Mouse (Mus musculus) frontal cortex, adult (tissue): Measurements from ENCODE around the gene Rab7b.

Source experiments
- ATAC-seq: cut with Nextera tagmentation; 2 replicates; pipeline ENCODE4 v1.9.2; 2017; ENCODE audit warnings: mild to moderate bottlenecking, moderate library complexity, mixed read lengths; ENCODE audit not compliant: low TSS enrichment

Gene Rab7b

DNA sequence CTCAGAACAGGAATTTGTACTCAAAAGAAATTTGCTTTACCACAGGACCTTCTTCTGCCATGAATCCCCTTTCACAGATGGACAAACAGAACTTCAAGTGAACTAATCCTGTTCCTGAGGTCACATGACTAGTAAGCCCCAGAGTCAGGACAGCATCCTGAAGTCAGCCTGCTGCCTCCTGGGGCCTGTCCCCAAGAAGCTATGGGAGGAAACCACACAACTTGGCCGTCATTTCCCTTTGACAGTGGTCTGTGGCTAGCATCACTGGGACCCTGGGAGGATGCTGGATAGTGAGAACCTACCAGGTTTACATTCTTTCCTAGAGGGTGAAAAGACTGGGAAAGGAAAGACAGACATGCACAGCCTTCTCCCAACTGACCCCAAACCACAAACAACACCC lies 50.3 kb downstream of the Rab7b start:
- ATAC-seq: no peak

GRCm38 (mm10) chr1:131739481-131740160 lies 51.1 kb downstream of the Rab7b start:
- no peak for ATAC-seq

- no peak for ATAC-seq
These were observed 55.5 kb downstream of the Rab7b start, which contains the start of gene Slc26a9 for GRCm38 (mm10) chr1:131743868-131744464. Gene Slc26a9 (plus strand): TSS chr1:131744022.

DNA sequence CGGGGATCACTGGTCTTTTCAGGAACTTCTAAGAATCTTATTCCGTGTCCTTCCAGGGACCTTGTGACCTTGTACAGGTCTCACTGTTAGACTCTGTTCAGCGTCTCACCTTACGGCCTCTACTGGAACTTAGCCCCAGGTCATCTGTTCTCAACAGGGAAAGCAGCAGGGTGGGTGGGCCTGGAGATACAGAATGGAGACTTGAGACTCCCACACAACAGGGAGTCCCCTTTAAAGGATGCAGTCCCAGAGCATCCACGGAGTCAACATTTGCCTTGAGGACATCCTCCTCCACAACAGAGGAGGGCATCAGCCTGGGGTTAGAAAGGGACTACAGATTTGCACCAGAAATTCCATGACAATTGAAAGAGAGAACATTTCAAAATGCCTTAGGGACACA lies 56.9 kb downstream of the Rab7b start:
- no peak for ATAC-seq

- no peak for ATAC-seq
These were observed 59.3 kb downstream of the Rab7b start for GRCm38 (mm10) chr1:131747761-131748160.

- no peak for ATAC-seq
These were observed 60.1 kb downstream of the Rab7b start for GRCm38 (mm10) chr1:131748636-131749035.

DNA sequence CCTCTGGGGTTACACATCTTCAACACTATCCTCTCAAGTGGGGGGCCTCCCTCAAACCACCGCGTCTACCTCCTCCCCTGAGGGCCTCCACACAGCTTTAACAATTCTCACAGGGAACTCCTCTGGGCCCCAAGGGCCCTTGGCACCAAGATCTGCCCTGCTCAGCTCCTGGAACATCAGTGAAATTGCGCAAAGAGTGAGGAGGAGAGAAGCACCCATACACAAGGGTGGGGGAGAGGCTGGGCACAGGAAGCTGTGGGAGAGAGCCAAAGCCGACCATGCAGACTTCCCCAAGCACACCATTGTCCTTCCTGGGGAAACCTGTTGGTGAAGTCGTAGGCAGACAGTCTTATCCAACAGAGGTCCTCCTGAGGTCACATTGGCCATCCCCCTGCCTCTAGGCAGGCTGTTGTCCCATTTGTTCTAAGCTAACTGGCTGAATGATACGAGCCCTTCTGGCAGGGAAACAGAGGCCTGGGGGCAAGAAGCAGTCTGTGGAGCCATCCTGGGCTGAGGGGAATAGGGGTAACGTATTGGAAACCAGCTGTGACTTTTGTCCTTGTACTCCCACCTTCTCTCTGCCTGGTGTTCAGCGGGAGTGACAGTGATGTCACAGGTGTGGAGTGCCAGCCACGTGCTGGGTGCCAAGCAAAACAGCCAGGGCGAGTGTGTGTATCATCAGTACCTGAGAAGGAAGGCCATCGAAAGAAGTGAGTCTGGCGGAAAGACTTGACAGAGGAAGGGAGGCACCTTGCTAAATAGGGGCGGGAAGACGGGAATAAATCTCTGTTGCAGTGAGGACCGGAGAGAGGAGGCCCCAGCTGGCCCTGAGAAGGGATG lies 61.4 kb downstream of the Rab7b start:
- no peak for ATAC-seq

GRCm38 (mm10) chr1:131751181-131751890 lies 62.8 kb downstream of the Rab7b start:
- 0 out of 2 replicates have a peak, but pooled peaks have one; percentile 7 for ATAC-seq

GRCm38 (mm10) chr1:131751891-131752311 lies 63.4 kb downstream of the Rab7b start:
- peak; percentile 25; the same call in 1 of the 2 replicates for ATAC-seq

- ATAC-seq: no peak
These were observed 65.8 kb downstream of the Rab7b start for GRCm38 (mm10) chr1:131754212-131754829.

GRCm38 (mm10) chr1:131754916-131755315 lies 66.4 kb downstream of the Rab7b start:
- peak; percentile 75 for ATAC-seq

DNA sequence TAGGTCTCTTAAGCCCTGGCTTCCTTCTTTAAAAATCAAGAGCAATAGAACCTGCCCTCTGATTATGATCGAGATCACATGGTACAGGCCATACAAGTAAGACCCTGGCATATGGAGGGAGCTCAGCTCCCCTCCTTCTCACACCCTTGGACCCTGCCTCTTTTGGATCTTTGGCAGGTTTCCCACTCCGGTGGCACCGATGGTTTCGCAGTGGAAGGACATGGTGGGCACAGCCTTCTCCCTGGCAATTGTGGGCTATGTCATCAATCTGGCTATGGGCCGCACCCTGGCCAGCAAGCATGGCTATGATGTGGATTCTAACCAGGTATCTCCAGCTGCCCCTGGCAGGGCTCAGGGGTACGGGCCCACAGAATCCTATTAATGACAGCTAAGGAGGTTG lies 68.7 kb downstream of the Rab7b start:
- ATAC-seq: no peak

DNA sequence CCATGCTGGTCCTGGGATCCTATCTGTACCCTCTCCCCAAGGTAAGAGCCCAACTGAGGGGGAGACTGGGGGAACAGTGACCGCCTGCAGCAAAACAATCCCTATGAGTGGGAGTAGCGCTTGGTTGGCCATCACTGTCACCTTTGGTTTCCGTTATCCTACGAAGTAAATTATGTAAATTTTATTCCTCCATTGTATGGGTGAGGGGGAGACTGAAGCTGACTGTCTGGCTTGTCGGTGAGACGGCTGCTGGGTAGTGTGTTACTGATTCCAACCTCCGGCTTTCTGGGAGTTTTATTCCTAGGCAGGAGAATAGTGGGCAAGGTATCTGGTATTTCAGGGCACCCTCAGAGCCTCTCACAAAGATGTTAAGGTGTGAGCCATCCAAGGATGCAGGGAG lies 70.3 kb downstream of the Rab7b start:
- no peak for ATAC-seq

DNA sequence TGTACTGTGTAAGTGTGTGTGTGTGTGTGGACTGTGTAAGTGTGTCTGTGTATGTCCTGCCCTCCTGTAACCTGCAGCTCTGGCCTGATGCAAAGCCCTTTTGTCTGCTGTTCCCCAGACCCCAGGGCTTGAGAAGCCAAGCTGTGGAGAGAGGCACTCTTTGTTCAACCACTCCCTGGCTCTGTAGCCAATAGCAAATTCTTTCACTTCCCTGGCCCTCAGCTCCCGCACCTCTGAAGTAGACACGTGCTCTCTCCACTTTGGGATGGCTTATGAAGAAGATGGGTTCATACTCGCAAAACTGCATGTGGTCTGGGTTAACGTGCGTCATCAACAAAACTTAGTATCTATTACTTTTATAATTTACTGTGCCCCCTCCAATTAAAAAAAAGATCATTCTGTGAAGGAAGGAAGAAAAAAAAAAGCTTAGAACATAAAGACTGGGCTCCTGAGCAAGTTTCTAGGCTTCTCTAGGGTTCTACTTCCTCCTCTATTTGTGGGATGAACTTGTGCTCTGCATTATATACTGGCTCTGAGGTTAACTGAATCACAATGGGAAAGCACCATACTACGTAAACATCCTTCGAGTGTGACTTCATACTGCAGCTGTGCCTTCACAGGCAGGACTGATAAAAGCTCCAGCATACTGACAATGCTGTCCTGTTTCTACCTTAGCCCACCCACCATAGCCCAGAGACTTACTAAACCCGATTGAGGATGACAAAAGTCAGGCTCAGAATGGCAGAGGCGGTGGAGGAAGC lies 71.4 kb downstream of the Rab7b start:
- no peak for ATAC-seq

- no peak for ATAC-seq
These were observed 71.9 kb downstream of the Rab7b start for GRCm38 (mm10) chr1:131760428-131760820.

GRCm38 (mm10) chr1:131761079-131761831 lies 72.8 kb downstream of the Rab7b start:
- no peak for ATAC-seq

DNA sequence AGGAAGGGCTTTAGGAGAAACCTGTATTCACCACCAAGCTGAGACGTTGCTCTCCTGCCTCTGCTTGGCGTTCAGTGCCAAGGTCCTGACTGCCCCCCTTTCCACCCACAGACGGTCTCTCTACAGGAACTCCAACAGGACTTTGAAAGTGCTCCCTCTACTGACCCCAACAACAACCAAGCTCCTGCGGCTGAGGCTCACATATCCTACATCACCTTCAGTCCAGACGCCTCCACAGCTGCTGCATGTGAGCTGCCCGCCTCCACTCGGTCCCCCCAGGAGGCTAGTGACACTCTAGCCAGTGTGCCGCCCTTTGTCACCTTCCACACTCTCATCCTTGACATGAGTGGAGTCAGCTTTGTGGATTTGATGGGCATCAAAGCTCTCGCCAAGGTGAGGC lies 75.2 kb downstream of the Rab7b start:
- ATAC-seq: no peak

GRCm38 (mm10) chr1:131764581-131765338 lies 76.3 kb downstream of the Rab7b start:
- ATAC-seq: no peak
